Mouse (Mus musculus): ENCODE results near the gene Asna1. TPM values are rescaled to one million over a fixed set of nuclear protein-coding genes. Genes with fewer than 3 reads are reported as not detected.

Asna1 gene
- polyA plus RNA-seq, 1 experiment from 2014 or later = 97.7 TPM

DNA sequence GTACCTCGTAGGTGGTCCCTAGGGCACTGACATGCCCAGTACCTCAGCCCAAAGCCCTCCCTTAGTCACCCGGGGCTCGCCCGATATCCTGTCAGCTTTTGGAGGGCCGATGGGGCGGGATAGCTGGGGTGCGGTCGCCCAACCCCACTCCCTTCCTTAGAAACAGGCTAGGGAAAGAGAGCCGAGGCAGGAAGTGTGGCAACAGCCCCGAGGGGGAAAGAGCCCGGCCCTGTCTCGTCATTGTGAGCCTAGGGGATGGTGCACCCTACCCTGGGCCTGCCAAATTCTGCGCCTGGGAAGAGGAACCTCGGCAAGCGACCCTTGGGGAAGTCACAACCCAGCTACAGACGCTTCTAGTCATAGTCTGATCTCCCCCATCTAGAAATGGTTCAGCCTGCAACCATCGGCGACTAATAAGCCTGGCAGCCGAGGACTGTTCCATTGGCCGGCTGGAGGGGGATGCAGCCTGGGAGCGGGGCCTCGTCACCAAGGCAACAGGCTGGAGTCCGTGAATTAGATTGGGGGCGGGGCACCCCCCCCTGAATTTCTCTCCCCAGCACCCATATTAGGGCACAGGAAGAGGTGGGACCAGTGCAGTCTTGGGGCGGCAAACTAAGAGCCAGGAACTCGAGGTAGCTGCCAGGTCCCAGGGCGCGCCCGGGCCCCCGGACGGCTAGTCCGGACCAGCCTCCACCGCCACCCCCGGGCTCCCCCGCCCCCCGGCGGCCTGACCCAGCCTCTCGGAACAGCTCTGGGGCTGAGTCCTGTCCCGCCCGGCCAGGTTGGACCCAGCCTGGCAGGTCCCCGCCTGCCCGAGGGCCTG is 45.3 kb downstream of the Asna1 start:
- Histone ChIP-seq H3K4me1 (replicated peaks) (peaks cover 73% of the 10 kb centered on the region), H3K4me2 (peak overlapping the region; percentile 97), H3K9ac (peak overlapping the region; percentile 49), H3K36me3 (no peaks in the 10 kb centered on the region), H3K4me3 (peak overlapping the region; percentile 66), H3K27ac (peak overlapping the region; percentile 91), H3K27me3 (no peaks in the 10 kb centered on the region), H3K9me3 (replicated peaks) (no peaks in the 10 kb centered on the region)
- WGBS = 3% methylated on average over 38 of the region's 42 CpGs
- peak; percentile 18 for ATAC-seq (replicated peaks; ENCODE audit: insufficient number of reproducible peaks, insufficient read depth, low FRiP score, low read depth)

DNA sequence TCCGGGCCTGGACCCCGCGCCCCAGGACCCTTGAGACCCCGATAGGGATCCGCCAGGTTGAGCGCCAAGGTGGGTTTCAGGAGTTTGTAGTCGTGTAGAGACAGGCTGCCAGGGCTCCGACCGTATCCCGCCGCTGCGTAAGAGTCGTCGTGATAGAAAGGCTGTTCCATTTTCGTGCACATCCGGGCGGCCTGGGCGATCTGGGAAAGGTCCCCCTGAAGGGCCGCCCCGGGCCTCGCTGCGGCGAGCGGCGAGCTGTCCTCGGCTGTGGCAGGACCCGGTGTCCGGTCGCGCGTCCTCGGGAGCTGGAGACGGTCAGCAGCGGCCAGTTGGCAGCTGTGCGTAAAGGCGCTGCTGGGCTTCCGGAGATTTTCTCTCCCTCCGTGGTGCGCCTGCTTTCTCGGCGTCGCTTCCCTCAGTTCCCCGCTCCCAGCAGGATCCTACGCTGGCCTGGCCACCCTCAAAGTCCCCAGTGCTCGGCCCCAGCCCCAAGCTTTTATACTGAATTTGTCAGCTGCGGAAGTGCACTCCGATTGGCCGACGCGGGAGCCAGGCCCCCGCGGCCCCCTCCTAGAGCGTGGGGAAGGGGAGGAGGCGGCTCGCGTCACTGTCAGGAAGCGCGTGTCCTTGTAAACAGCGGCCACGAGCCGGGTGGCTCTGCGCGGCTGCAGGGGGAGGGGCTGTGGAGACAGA is 46.7 kb downstream of the Asna1 start, which contains the start of gene Junb:
TSS of gene Junb (minus strand) at position 471 of the 693 bp plus-strand sequence.
- H3K9ac ChIP-seq = peak within 1 kb of the TSS; percentile 79
- H3K4me2 ChIP-seq = peak within 1 kb of the TSS; percentile 97
- H3K4me3 ChIP-seq = peak within 1 kb of the TSS; percentile 66
- H3K9me3 ChIP-seq (replicated peaks) = no peaks in the 10 kb centered on the region
- under 1% methylated on average over 63 of the region's 63 CpGs for WGBS
- ATAC-seq (replicated peaks; ENCODE audit: insufficient number of reproducible peaks, insufficient read depth, low FRiP score, low read depth) = peak; percentile 67
- H3K4me1 ChIP-seq (replicated peaks) = peaks cover 70% of the 10 kb centered on the region
- H3K27me3 ChIP-seq = no peaks in the 10 kb centered on the region
- H3K27ac ChIP-seq = peak within 1 kb of the TSS; percentile 91
- peaks cover 7% of the 10 kb centered on the region for H3K36me3 ChIP-seq

DNA sequence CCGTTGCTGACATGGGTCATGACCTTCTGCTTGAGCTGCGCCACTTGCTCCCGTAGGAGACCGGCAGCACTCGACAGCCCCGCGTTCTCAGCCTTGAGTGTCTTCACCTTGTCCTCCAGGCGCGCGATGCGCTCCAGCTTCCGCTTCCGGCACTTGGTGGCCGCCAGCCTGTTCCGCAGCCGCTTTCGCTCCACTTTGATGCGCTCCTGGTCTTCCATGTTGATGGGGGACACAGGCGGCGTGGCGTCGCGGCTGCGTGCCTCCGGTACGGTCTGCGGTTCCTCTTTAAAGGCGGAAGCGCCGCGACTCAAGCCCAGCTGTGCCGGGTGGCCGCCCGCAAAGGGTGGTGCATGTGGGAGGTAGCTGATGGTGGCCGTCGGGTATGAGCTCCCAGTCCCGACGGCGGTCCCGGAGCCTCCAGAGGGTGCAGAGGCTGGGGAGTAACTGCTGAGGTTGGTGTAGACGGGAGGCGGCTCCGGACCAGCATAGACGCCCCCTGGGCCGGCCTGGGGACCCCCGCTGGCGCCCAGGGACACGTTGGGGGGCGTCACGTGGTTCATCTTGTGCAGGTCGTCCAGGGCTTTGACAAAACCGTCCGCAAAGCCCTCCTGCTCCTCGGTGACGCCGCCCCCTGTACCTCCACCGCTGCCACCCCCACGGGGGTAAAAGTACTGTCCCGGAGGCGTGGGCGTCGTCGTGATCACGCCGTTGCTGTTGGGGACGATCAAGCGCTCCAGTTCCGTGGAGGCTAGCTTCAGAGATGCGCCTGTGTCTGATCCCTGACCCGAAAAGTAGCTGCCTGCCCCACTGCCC is 47.4 kb downstream of the Asna1 start:
- no peaks in the 10 kb centered on the region for H3K27me3 ChIP-seq

DNA sequence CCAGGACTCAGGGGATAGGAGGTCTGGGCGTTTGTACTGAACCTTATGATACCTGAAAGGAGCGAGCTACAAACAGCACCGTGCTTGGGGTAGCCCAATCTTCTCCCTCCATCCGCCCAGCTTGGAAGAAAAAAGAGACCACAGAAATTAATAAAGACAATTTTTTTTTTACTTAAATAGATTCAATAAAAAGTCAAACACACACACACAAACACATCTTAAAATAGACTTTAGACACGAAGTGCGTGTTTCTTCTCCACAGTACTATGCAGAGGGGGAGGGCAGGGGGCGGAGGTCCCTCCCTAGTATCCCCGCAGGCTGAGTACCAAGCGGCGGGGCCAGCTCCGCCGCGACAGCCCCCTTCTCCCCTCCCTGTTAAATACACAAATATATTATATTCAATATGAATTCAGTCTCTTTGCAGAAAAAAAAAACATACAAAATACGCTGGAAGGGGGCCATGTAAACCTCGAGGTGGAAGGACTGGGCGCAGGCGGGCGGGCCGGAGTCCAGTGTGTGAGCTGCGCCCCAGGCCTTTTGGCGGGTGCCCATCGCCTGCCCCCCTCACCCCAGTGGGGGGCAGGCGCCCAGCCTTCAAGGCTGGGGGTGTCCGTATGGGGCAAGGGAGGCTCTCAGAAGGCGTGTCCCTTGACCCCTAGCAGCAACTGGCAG is 48.2 kb downstream of the Asna1 start:
- Histone ChIP-seq H3K4me2 (peak overlapping the region; percentile 97), H3K9me3 (replicated peaks) (no peaks in the 10 kb centered on the region), H3K27me3 (no peaks in the 10 kb centered on the region), H3K36me3 (peaks cover 22% of the 10 kb centered on the region), H3K4me3 (peak overlapping the region; percentile 66), H3K27ac (peak overlapping the region; percentile 91), H3K9ac (peak overlapping the region; percentile 79), H3K4me1 (replicated peaks) (peaks cover 64% of the 10 kb centered on the region)
- 2% methylated on average over 25 of the region's 25 CpGs for WGBS
- no peak for ATAC-seq (replicated peaks; ENCODE audit: insufficient number of reproducible peaks, insufficient read depth, low FRiP score, low read depth)

More for the DNA sequence above, 47.4 kb downstream of the Asna1 start:
- no peaks in the 10 kb centered on the region for H3K9me3 ChIP-seq (replicated peaks)
- peaks cover 15% of the 10 kb centered on the region for H3K36me3 ChIP-seq
- H3K4me3 ChIP-seq = peak overlapping the region; percentile 66
- peak overlapping the region; percentile 79 for H3K9ac ChIP-seq
- H3K4me2 ChIP-seq = peak overlapping the region; percentile 97
- peak overlapping the region; percentile 91 for H3K27ac ChIP-seq
- no peak for ATAC-seq (replicated peaks; ENCODE audit: insufficient number of reproducible peaks, insufficient read depth, low FRiP score, low read depth)
- under 1% methylated on average over 70 of the region's 70 CpGs for WGBS
- peaks cover 70% of the 10 kb centered on the region for H3K4me1 ChIP-seq (replicated peaks)

DNA sequence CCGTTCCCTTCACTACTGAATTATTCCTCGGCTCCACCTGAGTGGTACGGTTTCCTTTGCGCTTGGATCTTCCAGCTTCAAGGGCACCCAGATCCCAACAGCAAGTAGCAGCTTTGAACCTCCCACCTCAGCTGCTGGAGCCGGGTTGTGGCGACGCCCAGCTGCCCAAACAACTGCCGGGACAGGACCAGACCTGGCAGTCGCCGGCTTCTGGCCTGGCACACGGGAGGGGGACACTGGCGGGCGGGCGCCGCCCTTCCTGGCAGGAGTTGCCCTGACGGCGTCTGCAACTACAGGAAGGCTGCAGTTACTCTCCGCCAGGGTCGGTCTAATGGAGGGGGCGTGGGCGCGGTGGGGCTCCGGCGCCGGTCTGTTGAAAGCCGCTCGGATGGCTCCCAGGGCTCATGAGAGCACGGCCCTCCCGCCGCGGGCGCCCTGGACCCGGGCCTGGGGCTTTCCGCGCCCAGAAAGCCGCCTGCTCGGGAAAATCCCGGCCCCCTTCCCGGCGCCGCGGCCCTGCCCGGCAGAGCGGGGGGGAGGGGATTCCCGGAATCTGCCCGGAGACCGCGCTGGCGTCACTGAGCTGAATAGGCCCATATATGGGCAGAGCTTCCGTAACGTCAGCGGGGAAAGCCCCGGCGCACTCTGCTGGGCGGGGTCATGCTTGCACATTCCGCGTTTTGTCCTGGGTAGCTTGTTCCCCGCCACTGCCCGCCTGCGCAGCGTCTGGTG is 48.9 kb downstream of the Asna1 start:
- no peaks in the 10 kb centered on the region for H3K9me3 ChIP-seq (replicated peaks)
- peaks cover 28% of the 10 kb centered on the region for H3K36me3 ChIP-seq
- peak overlapping the region; percentile 66 for H3K4me3 ChIP-seq
- peak; percentile 80 for ATAC-seq (replicated peaks; ENCODE audit: insufficient number of reproducible peaks, insufficient read depth, low FRiP score, low read depth)
- peak overlapping the region; percentile 97 for H3K4me2 ChIP-seq
- under 1% methylated on average over 58 of the region's 61 CpGs for WGBS
- H3K27me3 ChIP-seq = no peaks in the 10 kb centered on the region
- H3K4me1 ChIP-seq (replicated peaks) = peaks cover 58% of the 10 kb centered on the region
- H3K27ac ChIP-seq = peak overlapping the region; percentile 91
- H3K9ac ChIP-seq = peak overlapping the region; percentile 79

DNA sequence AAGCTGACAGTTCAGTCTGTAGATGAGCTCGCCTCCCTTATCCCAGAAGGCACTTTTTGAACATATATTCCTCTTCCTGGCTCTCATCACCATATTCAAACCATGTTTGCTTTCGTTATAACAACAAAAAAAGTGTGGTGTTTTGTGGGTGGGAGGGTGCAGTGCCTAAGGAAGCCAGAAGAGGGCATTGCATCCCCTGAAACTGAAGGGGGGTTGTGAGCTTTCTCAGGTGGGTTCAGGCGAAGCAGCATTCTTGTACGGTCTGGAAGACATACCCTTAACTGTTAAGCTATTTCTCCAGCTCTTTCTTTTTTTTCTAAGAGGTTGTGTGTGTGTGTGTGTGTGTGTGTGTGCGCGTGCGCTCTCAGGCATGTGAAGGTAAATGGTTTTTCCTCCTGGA is 49.6 kb downstream of the Asna1 start:
- peak overlapping the region; percentile 97 for H3K4me2 ChIP-seq
- H3K9me3 ChIP-seq (replicated peaks) = no peaks in the 10 kb centered on the region
- peaks cover 31% of the 10 kb centered on the region for H3K36me3 ChIP-seq
- H3K27ac ChIP-seq = peak overlapping the region; percentile 91
- no peaks in the 10 kb centered on the region for H3K27me3 ChIP-seq
- WGBS = 32% methylated on average over 7 of the region's 7 CpGs
- ATAC-seq (replicated peaks; ENCODE audit: insufficient number of reproducible peaks, insufficient read depth, low FRiP score, low read depth) = no peak
- H3K9ac ChIP-seq = no peak overlapping the region
- peaks cover 58% of the 10 kb centered on the region for H3K4me1 ChIP-seq (replicated peaks)
- H3K4me3 ChIP-seq = peak overlapping the region; percentile 66; the same call in 1 of the 2 replicates

DNA sequence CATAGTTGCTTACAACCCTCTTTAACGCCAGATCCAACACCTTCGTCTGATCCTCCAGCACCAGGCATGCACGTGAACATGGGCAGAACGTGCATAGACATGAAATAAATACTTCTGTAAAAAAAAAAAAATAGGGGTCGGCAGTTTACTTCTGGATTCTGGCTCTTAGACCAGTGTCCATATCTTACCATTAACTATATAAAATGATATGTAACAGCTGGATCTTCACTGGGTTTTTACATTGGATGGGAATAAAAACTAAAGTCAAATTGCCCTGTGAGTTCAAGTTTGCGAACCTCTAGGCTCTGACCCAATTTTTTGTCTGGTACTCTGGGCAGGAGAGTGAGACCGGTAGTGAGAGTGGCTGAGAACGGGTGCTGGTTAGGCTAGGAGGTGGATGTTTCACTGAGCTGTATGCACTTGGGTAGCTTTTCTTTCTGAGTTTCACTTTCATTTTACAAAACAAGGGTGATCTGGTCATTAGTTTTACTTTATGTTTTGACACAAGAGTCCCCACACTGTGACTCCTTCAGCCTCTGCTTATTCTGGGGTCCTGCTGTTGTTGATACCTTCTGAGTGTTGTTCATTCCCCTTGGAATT is 50.4 kb downstream of the Asna1 start:
- H3K27ac ChIP-seq = no peak overlapping the region
- H3K9me3 ChIP-seq (replicated peaks) = no peaks in the 10 kb centered on the region
- no peak for ATAC-seq (replicated peaks; ENCODE audit: insufficient number of reproducible peaks, insufficient read depth, low FRiP score, low read depth)
- peaks cover 31% of the 10 kb centered on the region for H3K36me3 ChIP-seq
- no peaks in the 10 kb centered on the region for H3K27me3 ChIP-seq
- 78% methylated on average over 8 of the region's 8 CpGs for WGBS
- no peak overlapping the region for H3K4me3 ChIP-seq
- H3K9ac ChIP-seq = no peak overlapping the region
- no peak overlapping the region for H3K4me2 ChIP-seq
- peaks cover 53% of the 10 kb centered on the region for H3K4me1 ChIP-seq (replicated peaks)

DNA sequence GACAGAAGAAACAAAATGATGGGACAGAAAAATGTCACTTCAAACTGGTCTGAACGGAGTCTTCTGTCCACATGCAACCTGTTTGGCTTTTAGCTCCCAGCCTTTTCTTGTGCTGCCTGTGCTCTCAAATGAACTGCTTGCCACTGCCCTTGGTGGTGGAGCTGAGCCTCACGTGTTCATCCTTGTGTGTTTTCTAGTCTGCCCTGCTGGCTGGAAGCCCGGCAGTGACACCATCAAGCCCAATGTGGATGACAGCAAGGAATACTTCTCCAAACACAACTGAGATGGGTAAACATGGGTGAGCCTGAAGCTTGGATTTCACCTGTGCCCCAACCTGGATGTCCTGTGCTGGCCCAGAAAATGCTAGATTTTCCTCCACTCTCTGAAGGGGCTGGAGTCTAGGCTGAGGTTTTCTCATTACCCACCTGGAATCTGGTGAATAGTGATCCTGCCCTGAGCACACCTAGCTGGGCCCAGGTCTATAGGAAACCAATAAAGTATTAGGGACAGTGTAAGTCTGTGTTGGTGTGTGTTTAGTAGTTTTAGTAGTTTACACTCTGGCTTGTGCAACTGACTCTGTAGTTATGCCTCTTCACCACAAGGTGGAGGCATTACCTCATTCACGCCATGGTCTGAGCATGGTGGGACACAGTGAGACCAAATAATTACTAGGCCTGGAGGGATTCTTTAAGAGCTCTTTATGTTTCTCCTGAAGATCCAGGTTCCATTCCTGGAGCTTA is 51.1 kb downstream of the Asna1 start:
- no peak overlapping the region for H3K27ac ChIP-seq

DNA sequence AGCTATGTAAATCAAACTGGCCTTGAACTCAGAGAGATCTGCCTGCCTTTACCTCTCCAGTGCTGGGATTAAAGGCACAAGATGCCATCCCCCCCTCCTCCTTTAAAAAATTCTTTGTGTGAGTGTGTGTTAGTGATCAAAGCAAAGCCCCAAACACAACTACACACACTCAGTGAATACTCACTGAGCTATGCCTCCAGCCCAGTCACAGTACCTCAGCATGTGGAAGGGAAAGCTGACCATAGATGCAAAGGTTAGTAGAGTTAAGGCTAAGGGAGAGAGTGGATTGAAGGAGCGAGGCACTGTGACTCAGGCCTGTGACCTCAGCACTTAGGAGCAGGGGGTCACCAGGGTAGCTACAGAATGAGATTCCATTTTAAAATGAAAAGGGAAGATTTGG is 52.0 kb downstream of the Asna1 start:
- ATAC-seq (replicated peaks; ENCODE audit: insufficient number of reproducible peaks, insufficient read depth, low FRiP score, low read depth) = no peak
- Histone ChIP-seq H3K27me3 (no peaks in the 10 kb centered on the region), H3K36me3 (peaks cover 31% of the 10 kb centered on the region), H3K4me2 (no peak overlapping the region), H3K9me3 (replicated peaks) (no peaks in the 10 kb centered on the region), H3K9ac (no peak overlapping the region), H3K4me1 (replicated peaks) (peaks cover 47% of the 10 kb centered on the region), H3K4me3 (no peak overlapping the region), H3K27ac (no peak overlapping the region)
- 87% methylated on average over 1 of the region's 1 CpGs for WGBS

More for the DNA sequence above, 51.1 kb downstream of the Asna1 start:
- ATAC-seq (replicated peaks; ENCODE audit: insufficient number of reproducible peaks, insufficient read depth, low FRiP score, low read depth) = no peak
- Histone ChIP-seq H3K4me3 (no peak overlapping the region), H3K9ac (no peak overlapping the region), H3K36me3 (peaks cover 31% of the 10 kb centered on the region), H3K4me1 (replicated peaks) (peaks cover 46% of the 10 kb centered on the region), H3K9me3 (replicated peaks) (no peaks in the 10 kb centered on the region), H3K4me2 (no peak overlapping the region), H3K27me3 (no peaks in the 10 kb centered on the region)
- WGBS = 62% methylated on average over 4 of the region's 4 CpGs

All from heart, embryonic 15.5 days (tissue).